In the genomic region with DNA sequence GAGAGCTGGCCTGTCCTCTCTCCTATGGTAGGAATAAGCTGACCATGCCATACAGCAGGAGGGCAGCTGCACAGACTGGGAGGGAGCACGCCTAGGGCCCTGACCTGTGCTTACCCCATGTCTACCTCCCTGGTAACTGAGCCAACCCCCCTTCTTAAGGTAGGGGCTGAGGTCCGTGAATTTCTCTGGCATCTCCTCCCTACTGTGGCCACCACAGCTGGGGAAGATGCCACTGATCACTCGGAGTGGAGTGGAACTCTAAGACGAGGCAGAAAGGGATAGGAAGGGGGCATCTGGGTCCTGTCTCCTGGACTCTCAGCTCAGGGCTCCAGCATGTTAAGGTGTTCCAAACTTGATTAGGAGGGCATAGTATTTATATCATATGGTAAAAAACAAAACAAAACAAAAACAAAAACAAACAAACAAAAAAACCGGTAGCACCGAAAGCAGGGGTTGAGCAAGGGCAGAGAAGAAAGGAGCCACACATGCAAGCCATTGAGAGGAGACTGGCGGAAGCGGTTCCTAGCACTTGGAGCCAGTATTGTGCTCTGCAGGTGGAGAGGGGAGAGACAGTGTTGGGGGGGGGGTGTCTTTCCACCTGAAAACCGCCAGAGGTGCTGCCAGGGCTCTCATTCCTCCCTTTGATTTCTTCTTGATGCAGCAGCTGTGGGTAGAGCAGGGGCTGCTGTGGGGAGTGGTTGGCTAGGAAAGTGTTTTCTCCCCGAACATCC, we compare ENCODE assay signal across 13 mouse cellular contexts. TPM values are rescaled to one million over a fixed set of nuclear protein-coding genes. Genes with fewer than 3 reads are reported as not detected.
A peak's percentile ranks its signal among the peaks of the same experiment; 100 is the strongest.
DNase-seq lines count a peak whose midpoint lies in the region; ATAC-seq and TF ChIP-seq lines count a peak whose summit lies in the region.
"Had no signal": no experiment of that assay in that cellular context is flagged by ENCODE, and none has a peak within 500 bp of the region (broad histone marks: within the 10 kb centered on the region; RNA-seq: fewer than 3 reads in every experiment).

No protein-coding gene starts in this region.

- peak overlapping the region; percentile 65 for H3K9ac ChIP-seq in heart, embryonic 13.5 days
- no peak overlapping the region for H3K9ac ChIP-seq in midbrain, embryonic 13.5 days (replicated peaks)

- no peak for TF ChIP-seq POLR2A in spleen, adult 2 months (IDR thresholded peaks at IDR 0.05; ENCODE audit: low read depth, low read length)

- no peak for DNase-seq in heart, adult 8-10 months (ENCODE audit: low spot score)
- no peak for DNase-seq in spleen, adult 2 months (ENCODE audit: low read depth in 1 of 2, low spot score in 2 of 2)
- DNase-seq in spleen, postnatal 10 days (ENCODE audit: low spot score in 2 of 2): no peak
- peak; percentile 62 for DNase-seq in thymus, postnatal 4 days
- no peak for DNase-seq in embryo, embryonic 9.5 days (ENCODE audit: extremely low spot score)
- no peak for DNase-seq in left cerebral cortex, postnatal 4 days
- DNase-seq: adrenal gland, adult 2 months; cerebellum, adult 9-10 months; lung, postnatal 14 days had no signal

- ATAC-seq in heart, embryonic 13.5 days (ENCODE audit: extremely low read depth, insufficient number of reproducible peaks, low FRiP score, low TSS enrichment): no peak
- ATAC-seq in midbrain, embryonic 13.5 days: no peak

- no peak for TF ChIP-seq CTCF in spleen, adult 2 months (IDR thresholded peaks at IDR 0.05; ENCODE audit: extremely low read depth, insufficient read depth, insufficient read length, insufficient replicate concordance)

- H3K4me1 ChIP-seq in heart, embryonic 13.5 days: peaks cover 78% of the 10 kb centered on the region
- no peaks in the 10 kb centered on the region for H3K4me1 ChIP-seq in spleen, adult 2 months (ENCODE audit: control insufficient read depth, insufficient read depth, insufficient read length)
- peaks cover 80% of the 10 kb centered on the region for H3K4me1 ChIP-seq in midbrain, embryonic 13.5 days (replicated peaks)

- 33% methylated on average over 10 of the region's 10 CpGs for WGBS in heart, embryonic 13.5 days
- 72% methylated on average over 10 of the region's 10 CpGs for WGBS in spleen, adult 2 months
- WGBS in midbrain, embryonic 13.5 days: 59% methylated on average over 10 of the region's 10 CpGs

- intact Hi-C loops in left cerebral cortex, postnatal 4 days (cut with DNase I): no loop called here

- no peaks in the 10 kb centered on the region for H3K36me3 ChIP-seq in heart, embryonic 13.5 days
- no peaks in the 10 kb centered on the region for H3K36me3 ChIP-seq in spleen, adult 2 months (ENCODE audit: control insufficient read depth, insufficient read depth, low read length)
- H3K36me3 ChIP-seq in midbrain, embryonic 13.5 days: no peaks in the 10 kb centered on the region

- peak overlapping the region; percentile 75 for H3K27ac ChIP-seq in heart, embryonic 13.5 days (replicated peaks)
- peak overlapping the region; percentile 24; the same call in 1 of the 2 replicates for H3K27ac ChIP-seq in spleen, adult 2 months (ENCODE audit: insufficient read depth, low read length)
- peak overlapping the region; percentile 36 for H3K27ac ChIP-seq in midbrain, embryonic 13.5 days

- no peaks in the 10 kb centered on the region for H3K9me3 ChIP-seq in heart, embryonic 13.5 days
- H3K9me3 ChIP-seq in midbrain, embryonic 13.5 days: no peaks in the 10 kb centered on the region

- no peak overlapping the region for H3K4me3 ChIP-seq in heart, embryonic 13.5 days
- no peak overlapping the region for H3K4me3 ChIP-seq in spleen, adult 2 months (ENCODE audit: extremely low read depth, insufficient read depth, insufficient read length)
- no peak overlapping the region for H3K4me3 ChIP-seq in midbrain, embryonic 13.5 days (replicated peaks)

- no peaks in the 10 kb centered on the region for H3K27me3 ChIP-seq in heart, embryonic 13.5 days (replicated peaks)
- no peaks in the 10 kb centered on the region for H3K27me3 ChIP-seq in spleen, adult 2 months (ENCODE audit: control insufficient read depth, insufficient read depth, low read length)
- H3K27me3 ChIP-seq in midbrain, embryonic 13.5 days: no peaks in the 10 kb centered on the region

- H3K4me2 ChIP-seq in heart, embryonic 13.5 days: no peak overlapping the region; the same call in none of the 2 replicates
- H3K4me2 ChIP-seq in midbrain, embryonic 13.5 days (replicated peaks): no peak overlapping the region

RNA-seq across cellular contexts. Expression of gene Golt1a, which starts 56.6 kb away (rescaled TPM):
- 0.13 and 0.18 TPM in 2 replicates for polyA plus RNA-seq in heart, embryonic 13.5 days (2015; fragmentation: Nextera tagmentation; extraction: Ambion mirVana)
- total RNA-seq in heart, adult 8-10 months (2022): not detected
- polyA plus RNA-seq in spleen, adult 2 months (2012; rRNA removed): 0.12 TPM in 1 of 2 replicates, not detected in the other
- polyA plus RNA-seq in midbrain, embryonic 13.5 days (2015; fragmentation: Nextera tagmentation; extraction: Ambion mirVana): not detected in 2 replicates
- under 1 TPM in 1 of 2 experiments, not detected in 1; 0.78 TPM for total RNA-seq in left cerebral cortex, postnatal 4 days (2021)
- total RNA-seq: layer of hippocampus, adult 18-20 months had no signal
- polyA plus RNA-seq: adrenal gland, adult 2 months; testis, adult 2 months had no signal

Comparison
In these comparisons a context has a peak if more than half of its experiments do, and no peak if none do; other contexts are left out.
1. H3K27ac ChIP-seq: peak in every context shown above with its lines; median percentile 75 in heart, embryonic 13.5 days; 36 in midbrain, embryonic 13.5 days; 24 in spleen, adult 2 months.